Mouse (Mus musculus): ENCODE measurements at regions not wholly inside any gene's neighbourhood (a gene's known extent, or its start where the extent isn't known, plus 50 kb on each side); places are given as distances from the start of the nearest gene placed in this dataset.

DNA sequence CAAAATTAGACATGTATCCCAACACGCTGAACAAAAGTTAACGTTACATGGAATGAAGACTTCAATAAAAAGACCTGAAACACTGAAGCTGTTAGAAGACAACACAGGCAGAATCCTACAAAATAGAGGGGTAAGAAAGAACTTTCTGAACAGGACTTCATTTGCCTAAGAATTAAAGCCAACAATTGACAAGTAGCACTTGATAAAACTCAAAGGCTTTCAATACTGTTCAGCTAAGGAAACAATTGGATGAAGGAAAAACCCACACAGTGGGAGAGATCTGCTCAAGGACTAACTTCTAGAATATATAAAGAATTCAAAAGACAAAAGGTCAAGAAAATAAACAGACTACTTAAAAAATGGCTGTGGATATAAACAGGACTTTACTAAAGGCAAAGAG lies 535.2 kb upstream of the Adamts9 start:
- DNase-seq: no peak

GRCm38 (mm10) chr6:93474981-93475380 lies 531.7 kb upstream of the Adamts9 start:
- DNase-seq: no peak

DNA sequence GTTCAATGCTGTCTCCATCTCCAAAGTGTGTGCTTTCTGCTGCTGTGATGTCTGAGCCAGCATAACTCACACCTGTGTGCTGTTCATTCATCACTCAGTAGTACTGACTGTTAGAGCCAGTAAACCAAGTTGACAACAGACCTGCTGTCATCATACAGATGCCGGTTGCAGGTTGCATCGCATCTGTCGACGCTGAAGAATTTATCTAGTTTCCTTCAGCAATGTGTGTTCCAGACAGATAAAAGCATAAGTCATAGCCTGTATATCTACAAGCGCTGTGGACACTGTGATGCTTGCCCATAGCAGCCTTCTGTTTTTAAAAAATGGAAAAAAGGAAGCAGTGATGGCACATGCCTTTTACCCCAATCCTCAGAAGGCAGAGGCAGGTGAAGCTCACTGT lies 524.6 kb upstream of the Adamts9 start:
- peak; percentile 42 for DNase-seq

DNA sequence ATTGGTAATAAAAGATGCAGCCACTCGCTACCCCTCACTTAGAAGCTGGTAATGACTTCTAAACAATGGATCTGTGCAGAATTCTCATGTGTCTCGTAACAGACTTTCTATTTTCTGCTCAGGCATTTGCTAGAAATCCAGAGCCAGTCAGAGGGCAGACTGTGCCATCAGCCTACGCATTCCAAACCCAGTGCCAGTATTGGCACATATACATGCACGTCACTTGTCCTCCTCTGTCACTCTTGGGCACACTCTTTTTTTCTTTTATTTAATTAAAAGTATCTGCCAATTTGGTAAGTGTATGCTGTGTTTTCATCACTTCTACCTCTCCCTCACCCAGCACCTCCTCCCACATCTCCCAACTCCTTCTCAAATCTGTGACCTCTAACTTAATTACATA lies 519.6 kb upstream of the Adamts9 start:
- DNase-seq: peak; percentile 68

DNA sequence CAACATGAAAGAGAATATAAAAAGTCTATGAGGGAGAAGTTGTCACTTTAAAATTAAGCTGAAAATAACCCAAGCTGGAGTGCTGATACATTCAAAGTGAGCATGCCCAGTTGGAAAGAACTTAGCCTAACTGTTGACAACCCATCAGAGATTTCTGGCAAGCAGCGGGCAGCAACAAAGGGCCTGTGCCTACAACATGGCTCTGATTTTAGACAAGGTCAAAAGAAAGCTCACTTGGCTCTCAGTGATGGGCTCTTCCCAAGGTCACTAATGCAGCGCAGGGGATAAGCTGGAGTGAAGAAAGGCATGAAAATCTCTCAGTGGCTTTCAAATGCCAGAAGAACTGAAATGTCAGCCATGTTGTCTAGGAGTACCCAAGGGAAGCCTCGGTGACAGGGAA lies 518.1 kb upstream of the Adamts9 start:
- peak; percentile 92 for DNase-seq

DNA sequence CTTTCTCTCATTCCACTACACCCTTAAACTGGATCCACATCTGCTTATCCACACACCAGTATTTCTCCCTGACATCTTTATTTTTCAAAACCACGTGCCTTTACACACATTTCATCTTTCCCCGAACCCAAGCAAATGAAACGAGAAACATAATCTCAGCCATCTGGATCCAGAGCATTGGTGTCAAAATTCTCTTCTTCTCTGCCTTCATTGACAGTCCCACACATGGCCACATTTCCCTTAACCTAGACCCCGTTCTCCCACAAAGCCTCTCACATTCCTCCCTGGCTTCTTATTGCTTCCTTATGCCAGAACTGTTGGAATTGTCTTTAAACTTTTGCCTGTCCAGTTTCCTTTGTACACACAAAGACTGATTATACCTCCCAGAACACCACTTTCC lies 514.3 kb upstream of the Adamts9 start:
- DNase-seq: peak; percentile 57

DNA sequence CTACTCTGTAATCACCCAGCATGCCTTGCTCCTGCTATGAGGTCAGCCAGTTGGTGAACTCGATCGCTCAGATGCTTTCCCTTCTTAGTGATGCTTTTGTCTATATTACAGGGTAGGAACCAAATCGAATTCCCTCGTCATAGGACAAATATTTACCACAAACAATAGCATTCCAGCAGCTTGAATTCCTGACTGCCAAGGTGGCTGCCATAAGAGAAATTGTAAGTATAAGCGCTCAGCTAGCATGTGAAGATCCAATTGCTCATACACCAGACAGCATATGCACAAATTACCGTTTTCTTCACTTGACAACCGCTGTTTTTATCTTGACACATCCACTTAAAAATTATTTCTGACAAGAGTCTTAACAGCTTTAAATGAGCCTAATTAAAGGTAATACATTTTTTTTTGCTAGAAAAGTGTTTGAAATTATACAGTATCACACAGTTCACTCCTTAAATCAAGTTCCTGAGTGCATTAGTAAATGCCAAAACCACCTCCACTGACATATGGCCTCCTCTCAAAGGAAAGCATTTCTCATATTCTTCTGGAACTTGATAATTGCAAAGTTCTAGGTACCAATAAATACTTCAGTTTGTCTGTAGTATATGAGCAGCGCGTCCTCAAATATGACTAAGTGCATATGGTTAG lies 513.2 kb upstream of the Adamts9 start:
- DNase-seq: peak; percentile 37

- DNase-seq: peak; percentile 98
These were observed 502.3 kb upstream of the Adamts9 start for GRCm38 (mm10) chr6:93445568-93445967.

GRCm38 (mm10) chr6:93445124-93445523 lies 501.8 kb upstream of the Adamts9 start:
- no peak for DNase-seq

DNA sequence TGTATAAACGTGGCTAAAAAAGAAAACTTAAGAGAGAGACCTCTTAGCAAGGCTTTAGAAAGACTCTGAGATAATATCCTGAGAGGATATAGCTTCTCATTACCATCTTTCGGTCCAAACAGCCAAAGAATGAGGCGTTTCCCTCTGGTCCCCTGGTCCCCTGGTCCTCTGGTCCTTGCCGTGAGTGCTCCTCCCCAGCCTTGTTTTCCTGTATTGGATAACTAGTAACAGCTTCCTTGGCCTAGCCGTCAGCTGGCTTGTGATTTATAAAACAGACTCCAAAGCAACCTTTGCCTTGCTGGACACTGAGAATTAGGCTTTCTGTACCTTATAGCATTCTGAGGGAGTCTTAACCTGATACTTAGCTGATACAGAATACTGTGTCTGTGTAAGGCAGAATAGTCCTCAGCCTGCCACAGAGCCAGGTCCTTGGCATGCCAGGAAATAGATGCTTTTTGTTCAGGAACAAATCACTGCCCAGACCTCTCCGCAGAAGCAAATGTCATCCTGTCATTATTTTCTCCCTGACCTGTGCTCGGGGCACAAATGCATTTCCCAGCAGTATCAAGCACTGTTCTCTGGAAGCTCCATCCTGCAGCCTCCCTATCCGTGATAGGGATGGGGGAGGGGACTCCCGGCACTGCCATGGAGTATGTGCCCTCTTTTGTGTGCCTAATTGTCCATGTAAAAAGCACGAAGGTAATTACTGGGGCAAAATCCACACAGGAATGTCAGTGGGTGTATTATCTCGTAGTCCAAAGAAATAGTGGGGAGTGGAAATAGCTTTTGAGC lies 500.7 kb upstream of the Adamts9 start:
- peak; percentile 93 for DNase-seq

- peak; percentile 21 for DNase-seq
These were observed 490.2 kb upstream of the Adamts9 start for GRCm38 (mm10) chr6:93433446-93433845.

DNA sequence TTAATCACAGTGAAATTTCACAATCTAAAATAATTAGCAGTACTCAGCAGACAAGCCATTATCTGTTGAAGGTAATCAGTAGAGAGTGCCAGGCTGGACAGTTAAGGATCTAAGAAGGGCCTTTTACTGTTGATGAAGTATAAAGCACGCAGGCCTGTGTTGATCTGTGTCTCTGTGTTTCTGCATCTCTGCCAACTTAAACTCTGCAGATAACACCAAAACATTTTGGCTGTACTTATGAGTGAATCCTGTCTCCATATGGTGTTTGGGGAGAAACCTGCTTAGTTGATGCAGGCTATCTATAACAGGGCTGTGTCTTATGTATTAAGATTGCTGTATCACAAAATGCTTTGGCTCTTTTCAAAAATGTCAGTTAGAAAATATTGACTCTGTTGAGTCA lies 482.8 kb upstream of the Adamts9 start:
- no peak for DNase-seq

- no peak for DNase-seq
These were observed 479.6 kb upstream of the Adamts9 start for GRCm38 (mm10) chr6:93422906-93423305.

DNA sequence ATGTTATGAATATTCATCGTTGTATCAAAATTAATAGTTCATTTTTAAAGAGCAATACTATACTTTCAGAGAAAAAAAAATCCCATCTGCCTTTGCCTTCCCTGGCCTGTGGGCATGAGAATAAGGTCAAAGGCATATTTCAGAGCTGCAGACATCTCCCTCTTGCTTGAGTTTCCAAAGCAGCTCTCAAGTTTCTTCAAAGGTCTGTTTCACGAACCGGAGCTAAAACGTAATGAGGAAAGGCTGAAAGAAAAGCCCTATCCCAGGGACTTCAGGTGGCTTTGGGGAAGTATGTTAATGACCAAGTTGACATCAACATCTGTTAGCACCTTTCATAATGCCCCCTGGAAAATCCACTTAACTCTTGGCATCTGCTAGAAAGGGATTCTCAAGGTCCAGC lies 479.0 kb upstream of the Adamts9 start:
- no peak for DNase-seq

GRCm38 (mm10) chr6:93417625-93418024 lies 474.3 kb upstream of the Adamts9 start:
- no peak for DNase-seq

- peak; percentile 77 for DNase-seq
These were observed 472.7 kb upstream of the Adamts9 start for GRCm38 (mm10) chr6:93416006-93416405.

DNA sequence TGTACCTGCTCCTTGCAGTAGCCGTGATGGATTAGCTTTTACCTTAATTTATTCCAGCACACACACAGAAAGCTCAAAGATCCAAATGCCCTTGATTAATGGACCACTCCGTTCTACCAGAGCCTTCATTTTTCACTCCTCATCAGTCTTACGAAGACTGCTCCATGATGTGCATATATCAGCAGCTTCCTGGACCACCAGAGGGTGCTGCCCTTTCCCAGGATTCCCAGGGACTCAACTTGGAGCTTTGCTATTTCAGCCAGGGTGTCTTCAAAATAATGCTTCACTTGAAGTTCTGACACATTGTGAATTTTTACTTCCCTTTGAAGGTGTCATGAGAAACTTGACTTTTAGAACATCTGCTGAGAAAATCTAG lies 467.8 kb upstream of the Adamts9 start:
- peak; percentile 66 for DNase-seq

GRCm38 (mm10) chr6:93410416-93411076 lies 467.3 kb upstream of the Adamts9 start:
- DNase-seq: peak; percentile 80

GRCm38 (mm10) chr6:93398551-93398950 lies 455.3 kb upstream of the Adamts9 start:
- peak; percentile 35 for DNase-seq

- no peak for DNase-seq
These were observed 453.8 kb upstream of the Adamts9 start for GRCm38 (mm10) chr6:93397074-93397473.

GRCm38 (mm10) chr6:93395952-93396351 lies 452.7 kb upstream of the Adamts9 start:
- no peak for DNase-seq

- peak; percentile 88 for DNase-seq
These were observed 452.0 kb upstream of the Adamts9 start for GRCm38 (mm10) chr6:93395296-93395695.

DNA sequence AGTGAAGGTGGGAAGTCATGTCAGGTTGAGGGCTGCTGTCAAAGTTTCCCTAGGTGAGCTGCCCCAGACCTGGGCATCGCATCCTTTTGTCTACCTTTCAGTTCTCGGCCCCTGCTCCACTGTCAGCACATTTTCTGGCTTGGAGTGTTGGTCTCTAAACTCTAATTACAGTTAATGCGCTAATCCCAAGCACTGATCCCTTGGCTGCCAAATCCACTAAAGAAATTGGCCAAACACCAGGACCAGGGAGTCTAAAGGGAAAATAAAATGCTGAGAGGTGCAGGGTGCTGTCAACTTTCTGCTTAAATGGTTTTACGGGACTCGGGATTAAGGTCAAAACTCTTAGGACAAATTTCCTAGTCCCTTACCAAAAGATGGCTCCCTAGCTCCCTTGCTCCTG lies 450.3 kb upstream of the Adamts9 start:
- DNase-seq: no peak

DNA sequence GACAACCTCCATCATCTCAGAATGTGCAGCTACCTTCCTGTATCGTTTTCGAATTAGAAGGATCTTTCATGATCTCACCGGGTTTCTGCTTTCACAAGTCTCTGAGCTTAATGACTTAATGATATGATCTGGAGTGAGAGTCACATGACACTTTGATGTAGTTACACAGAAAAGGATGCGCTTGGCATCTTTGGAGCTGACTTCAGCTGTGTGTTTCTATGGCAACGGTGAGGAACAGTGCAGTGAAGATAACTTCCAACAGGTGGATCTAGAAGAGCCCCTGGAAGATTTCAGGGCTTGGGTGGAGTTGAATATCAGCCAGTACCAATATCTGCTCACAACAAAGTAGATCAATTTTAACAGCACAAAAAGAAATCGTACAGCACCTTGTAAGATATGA lies 449.1 kb upstream of the Adamts9 start:
- no peak for DNase-seq

Data from heart, adult 11 months (tissue).